Mouse (Mus musculus) heart, embryonic 11.5 days (tissue): ENCODE data around the gene Sema6d. TPM values are rescaled to one million over a fixed set of nuclear protein-coding genes. Genes with fewer than 3 reads are reported as not detected.

Experiments
- ATAC-seq: fragments of 200-750 bp; cut with Nextera tagmentation; replicated peaks from 2 replicates; pipeline ENCODE4 v1.8.0; 2017; ENCODE audit warnings: moderate library complexity; ENCODE audit not compliant: insufficient number of reproducible peaks, low FRiP score, low TSS enrichment
- H3K27ac ChIP-seq: fragments of 300-500 bp; sonication (generic); 2 replicates; pipeline ENCODE4 v1.5.1; 2014; ENCODE audit warnings: mild to moderate bottlenecking, low read depth, low read length
- H3K27me3 ChIP-seq: fragments of 300-500 bp; sonication (generic); 2 replicates; pipeline ENCODE4 v1.6.1; 2014; ENCODE audit warnings: mild to moderate bottlenecking, low read length, mixed read lengths; ENCODE audit not compliant: control insufficient read depth, insufficient read depth
- H3K36me3 ChIP-seq: fragments of 300-500 bp; sonication (generic); 2 replicates; pipeline ENCODE4 v1.6.1; 2014; ENCODE audit warnings: mild to moderate bottlenecking, low read length, moderate library complexity, mixed read lengths; ENCODE audit not compliant: control insufficient read depth, insufficient read depth
- H3K4me1 ChIP-seq: fragments of 300-500 bp; sonication (generic); 2 replicates; pipeline ENCODE4 v1.6.1; 2014; ENCODE audit warnings: low read length; ENCODE audit not compliant: control insufficient read depth, insufficient read depth
- H3K4me2 ChIP-seq: fragments of 300-500 bp; sonication (generic); 2 replicates; pipeline ENCODE4 v1.6.1; 2014; ENCODE audit warnings: mild to moderate bottlenecking, moderate library complexity
- H3K4me3 ChIP-seq: fragments of 300-500 bp; sonication (generic); 2 replicates; pipeline ENCODE4 v1.5.1; 2014; ENCODE audit warnings: low read depth, low read length
- H3K9ac ChIP-seq: fragments of 300-500 bp; sonication (generic); 2 replicates; pipeline ENCODE4 v1.6.1; 2014; ENCODE audit warnings: mild to moderate bottlenecking, low read depth, low read length, moderate library complexity
- H3K9me3 ChIP-seq: fragments of 300-500 bp; sonication (generic); replicated peaks from 2 replicates; pipeline ENCODE4 v1.6.1; 2016; ENCODE audit warnings: low read length; ENCODE audit not compliant: control insufficient read depth
- WGBS: fragments of 180-500 bp; shearing (Covaris S2); extraction: QIAGEN DNeasy Blood & Tissue Kit; methylation state at CpG from one replicate; pipeline ENCODE4 v1.1.7; 2014; ENCODE audit not compliant: insufficient replicate concordance; 5-methylcytosine and 5-hydroxymethylcytosine counted together
- polyA plus RNA-seq: library from polyadenylated mRNA; unstranded; fragments of >200 nt; fragmentation: Nextera tagmentation; extraction: Ambion mirVana; gene quantifications from 2 replicates; pipeline ENCODE4 v1.2.1, GENCODE M21; 2014

Sema6d gene
- polyA plus RNA-seq, 1 experiment from 2014 or later: 24.9 TPM

GRCm38 (mm10) chr2:124527641-124528040 lies 437.9 kb downstream of the Sema6d start:
- H3K4me3 ChIP-seq: no peak overlapping the region
- H3K27ac ChIP-seq: no peak overlapping the region
- no peaks in the 10 kb centered on the region for H3K27me3 ChIP-seq
- 82% methylated on average over 3 of the region's 3 CpGs for WGBS
- ATAC-seq: no peak
- no peaks in the 10 kb centered on the region for H3K4me1 ChIP-seq
- H3K4me2 ChIP-seq: no peak overlapping the region
- H3K9ac ChIP-seq: no peak overlapping the region
- H3K36me3 ChIP-seq: no peaks in the 10 kb centered on the region
- no peaks in the 10 kb centered on the region for H3K9me3 ChIP-seq

- H3K4me1 ChIP-seq: 0 out of 2 replicates have a peak, but pooled peaks cover 3% of the 10 kb centered on the region
- H3K36me3 ChIP-seq: no peaks in the 10 kb centered on the region
- no peak overlapping the region for H3K4me3 ChIP-seq
- H3K9ac ChIP-seq: no peak overlapping the region
- H3K4me2 ChIP-seq: no peak overlapping the region
- ATAC-seq: no peak
- H3K27me3 ChIP-seq: no peaks in the 10 kb centered on the region
- H3K9me3 ChIP-seq: no peaks in the 10 kb centered on the region
- H3K27ac ChIP-seq: no peak overlapping the region
- 84% methylated on average over 2 of the region's 2 CpGs for WGBS
Measured at GRCm38 (mm10) chr2:124530441-124530840, 440.7 kb downstream of the Sema6d start.

- Histone ChIP-seq H3K4me1 (0 out of 2 replicates have a peak, but pooled peaks cover 3% of the 10 kb centered on the region), H3K27me3 (no peaks in the 10 kb centered on the region), H3K9ac (no peak overlapping the region), H3K4me3 (no peak overlapping the region), H3K4me2 (no peak overlapping the region), H3K27ac (no peak overlapping the region), H3K9me3 (no peaks in the 10 kb centered on the region), H3K36me3 (no peaks in the 10 kb centered on the region)
- ATAC-seq: no peak
- WGBS: 70% methylated on average over 4 of the region's 4 CpGs
Measured at GRCm38 (mm10) chr2:124531062-124531461, 441.3 kb downstream of the Sema6d start.

- Histone ChIP-seq H3K4me2 (no peak overlapping the region), H3K4me3 (no peak overlapping the region), H3K36me3 (no peaks in the 10 kb centered on the region), H3K27ac (no peak overlapping the region), H3K27me3 (no peaks in the 10 kb centered on the region), H3K9me3 (no peaks in the 10 kb centered on the region), H3K4me1 (peaks cover 5% of the 10 kb centered on the region; the same call in 1 of the 2 replicates), H3K9ac (no peak overlapping the region)
- no peak for ATAC-seq
- WGBS: 91% methylated on average over 3 of the region's 3 CpGs
Measured at GRCm38 (mm10) chr2:124532906-124533305, 443.1 kb downstream of the Sema6d start.

GRCm38 (mm10) chr2:124533602-124534001 lies 443.8 kb downstream of the Sema6d start:
- 74% methylated on average over 6 of the region's 6 CpGs for WGBS
- Histone ChIP-seq H3K4me1 (peaks cover 5% of the 10 kb centered on the region; the same call in 1 of the 2 replicates), H3K9me3 (no peaks in the 10 kb centered on the region), H3K4me2 (no peak overlapping the region), H3K36me3 (no peaks in the 10 kb centered on the region), H3K4me3 (no peak overlapping the region), H3K27ac (no peak overlapping the region), H3K9ac (no peak overlapping the region), H3K27me3 (no peaks in the 10 kb centered on the region)
- ATAC-seq: no peak

- WGBS: 63% methylated on average over 3 of the region's 3 CpGs
- H3K4me1 ChIP-seq: no peaks in the 10 kb centered on the region; the same call in 1 of the 2 replicates
Measured at GRCm38 (mm10) chr2:124550315-124550714, 460.5 kb downstream of the Sema6d start.

GRCm38 (mm10) chr2:124554751-124555415 lies 465.1 kb downstream of the Sema6d start:
- Histone ChIP-seq H3K4me2 (no peak overlapping the region), H3K36me3 (no peaks in the 10 kb centered on the region), H3K4me1 (no peaks in the 10 kb centered on the region; the same call in 1 of the 2 replicates), H3K27ac (peak overlapping the region; percentile 54; the same call in 1 of the 2 replicates), H3K9me3 (no peaks in the 10 kb centered on the region), H3K27me3 (no peaks in the 10 kb centered on the region), H3K4me3 (no peak overlapping the region), H3K9ac (no peak overlapping the region)
- 55% methylated on average over 1 of the region's 1 CpGs for WGBS
- no peak for ATAC-seq

More at GRCm38 (mm10) chr2:124550315-124550714, 460.5 kb downstream of the Sema6d start:
- Histone ChIP-seq H3K4me3 (no peak overlapping the region), H3K9me3 (no peaks in the 10 kb centered on the region), H3K27ac (no peak overlapping the region), H3K9ac (no peak overlapping the region), H3K4me2 (no peak overlapping the region), H3K36me3 (no peaks in the 10 kb centered on the region), H3K27me3 (no peaks in the 10 kb centered on the region)
- ATAC-seq: no peak

- H3K4me3 ChIP-seq: no peak overlapping the region
- no peaks in the 10 kb centered on the region for H3K36me3 ChIP-seq
- 64% methylated on average over 5 of the region's 5 CpGs for WGBS
- H3K9me3 ChIP-seq: no peaks in the 10 kb centered on the region
- ATAC-seq: no peak
- no peak overlapping the region for H3K4me2 ChIP-seq
- no peaks in the 10 kb centered on the region for H3K27me3 ChIP-seq
- H3K4me1 ChIP-seq: no peaks in the 10 kb centered on the region; the same call in 1 of the 2 replicates
- H3K9ac ChIP-seq: no peak overlapping the region
- no peak overlapping the region for H3K27ac ChIP-seq
Measured at GRCm38 (mm10) chr2:124556861-124557499, 467.2 kb downstream of the Sema6d start.
